Mouse (Mus musculus): ENCODE measurements around the gene Klhdc8b. TPM values are rescaled to one million over a fixed set of nuclear protein-coding genes. Genes with fewer than 3 reads are reported as not detected.

Klhdc8b gene
- total RNA-seq, 1 experiment from 2014 or later, result 29.7 TPM

Other genes with a start within 250 kb of the Klhdc8b start
- gene Dag1, start 197.6 kb downstream of the Klhdc8b start, total RNA-seq (2021), result 156 and 176 TPM in 2 replicates
- gene Nicn1, start 171.2 kb downstream of the Klhdc8b start, total RNA-seq (2021), result 16.9 and 21.2 TPM in 2 replicates
- 6.8 and 13.2 TPM in 2 replicates for gene Amt, start 164.7 kb downstream of the Klhdc8b start, total RNA-seq (2021)
- gene Rhoa, start 155.5 kb downstream of the Klhdc8b start, total RNA-seq (2021), result 359 and 362 TPM in 2 replicates
- 30.4 and 34.1 TPM in 2 replicates for gene Tcta, start 155.4 kb downstream of the Klhdc8b start, total RNA-seq (2021)
- gene Gpx1, start 122.7 kb downstream of the Klhdc8b start, total RNA-seq (2021), result 551 and 754 TPM in 2 replicates
- gene Usp4, start 113.7 kb downstream of the Klhdc8b start, total RNA-seq (2021), result 101 and 117 TPM in 2 replicates
- gene 1700102P08Rik, start 68.8 kb downstream of the Klhdc8b start, total RNA-seq (2021), result 0.74 and 1.4 TPM in 2 replicates
- gene Ccdc36, start 33.1 kb downstream of the Klhdc8b start, total RNA-seq (2021), result not detected in 2 replicates
- not detected in 2 replicates for gene BC048562, start 25.1 kb downstream of the Klhdc8b start, total RNA-seq (2021)
- gene Ccdc71, start 1.1 kb downstream of the Klhdc8b start, total RNA-seq (2021), result 35.1 and 36.4 TPM in 2 replicates
- gene Lamb2, start 18.2 kb upstream of the Klhdc8b start, total RNA-seq (2021), result 121 and 124 TPM in 2 replicates
- 163 and 175 TPM in 2 replicates for gene Usp19, start 29.0 kb upstream of the Klhdc8b start, total RNA-seq (2021)
- 179 and 190 TPM in 2 replicates for gene Qars, start 46.1 kb upstream of the Klhdc8b start, total RNA-seq (2021)
- gene Qrich1, start 55.2 kb upstream of the Klhdc8b start, total RNA-seq (2021), result 114 and 125 TPM in 2 replicates
- gene Impdh2, start 98.7 kb upstream of the Klhdc8b start, total RNA-seq (2021), result 99.2 and 110 TPM in 2 replicates
- 55.5 and 67.2 TPM in 2 replicates for gene Ndufaf3, start 105.9 kb upstream of the Klhdc8b start, total RNA-seq (2021)
- 48.8 and 51.5 TPM in 2 replicates for gene Dalrd3, start 108.3 kb upstream of the Klhdc8b start, total RNA-seq (2021)
- gene Wdr6, start 117.2 kb upstream of the Klhdc8b start, total RNA-seq (2021), result 91.0 and 102 TPM in 2 replicates
- 4.7 and 7.7 TPM in 2 replicates for gene P4htm, start 136.1 kb upstream of the Klhdc8b start, total RNA-seq (2021)
- 59.7 and 61.3 TPM in 2 replicates for gene Arih2, start 187.8 kb upstream of the Klhdc8b start, total RNA-seq (2021)
- 334 and 350 TPM in 2 replicates for gene Slc25a20, start 200.5 kb upstream of the Klhdc8b start, total RNA-seq (2021)
- gene Prkar2a, start 227.7 kb upstream of the Klhdc8b start, total RNA-seq (2021), result 36.3 and 37.4 TPM in 2 replicates